Mouse (Mus musculus) liver, embryonic 11.5 days (tissue): ENCODE measurements around the gene Fkbp10. TPM values are rescaled to one million over a fixed set of nuclear protein-coding genes. Genes with fewer than 3 reads are reported as not detected.
A peak's percentile ranks its signal among the peaks of the same experiment; 100 is the strongest.

Experiments used
- ATAC-seq: fragments of 200-750 bp; cut with Nextera tagmentation; replicated peaks from 2 replicates; pipeline ENCODE4 v1.8.0; 2017; ENCODE audit warnings: moderate number of reproducible peaks, mild to moderate bottlenecking, moderate TSS enrichment, moderate library complexity; ENCODE audit not compliant: low FRiP score
- DNase-seq: peaks from one replicate; pipeline ENCODE4 v3.0.0-alpha.2; 2017; ENCODE audit warnings: low spot score
- H3K27ac ChIP-seq: fragments of 300-500 bp; sonication (generic); 2 replicates; pipeline ENCODE4 v1.5.1; 2014; ENCODE audit warnings: mild to moderate bottlenecking, low read depth, low read length, control low read depth
- H3K27me3 ChIP-seq: fragments of 300-500 bp; sonication (generic); replicated peaks from 2 replicates; pipeline ENCODE4 v1.6.1; 2014; ENCODE audit warnings: low read length, mixed read lengths; ENCODE audit not compliant: control insufficient read depth, insufficient read depth
- H3K36me3 ChIP-seq: fragments of 300-500 bp; sonication (generic); 2 replicates; pipeline ENCODE4 v1.6.1; 2014; ENCODE audit warnings: mild to moderate bottlenecking, low read length, moderate library complexity, mixed read lengths; ENCODE audit not compliant: control insufficient read depth, insufficient read depth
- H3K4me1 ChIP-seq: fragments of 300-500 bp; sonication (generic); replicated peaks from 2 replicates; pipeline ENCODE4 v1.6.1; 2014; ENCODE audit warnings: low read length, mixed read lengths; ENCODE audit not compliant: control insufficient read depth, insufficient read depth
- H3K4me2 ChIP-seq: fragments of 300-500 bp; sonication (generic); 2 replicates; pipeline ENCODE4 v1.6.1; 2014; ENCODE audit warnings: mild to moderate bottlenecking, control low read depth, moderate library complexity
- H3K4me3 ChIP-seq: fragments of 300-500 bp; sonication (generic); 2 replicates; pipeline ENCODE4 v1.5.1; 2014; ENCODE audit warnings: low read depth, low read length, control low read depth
- H3K9ac ChIP-seq: fragments of 300-500 bp; sonication (generic); 2 replicates; pipeline ENCODE4 v1.6.1; 2014; ENCODE audit warnings: low read depth, low read length, control low read depth
- H3K9me3 ChIP-seq: fragments of 300-500 bp; sonication (generic); 2 replicates; pipeline ENCODE4 v1.6.1; 2016; ENCODE audit warnings: low read length, inconsistent platforms, mixed read lengths; ENCODE audit not compliant: control insufficient read depth
- WGBS: fragments of 180-500 bp; shearing (Covaris S2); extraction: QIAGEN DNeasy Blood & Tissue Kit; methylation state at CpG from one replicate; pipeline ENCODE4 v1.1.7; 2014; 5-methylcytosine and 5-hydroxymethylcytosine counted together
- polyA plus RNA-seq: library from polyadenylated mRNA; unstranded; fragments of >200 nt; fragmentation: Nextera tagmentation; extraction: Ambion mirVana; gene quantifications from 2 replicates; pipeline ENCODE4 v1.2.1, GENCODE M21; 2014

Fkbp10 gene
- polyA plus RNA-seq, 1 experiment from 2014 or later = 39.9 TPM

GRCm38 (mm10) chr11:100403445-100404134 is 11.9 kb upstream of the Fkbp10 start:
- no peaks in the 10 kb centered on the region for H3K36me3 ChIP-seq
- DNase-seq (no peak), ATAC-seq (no peak)
- H3K4me3 ChIP-seq = no peak overlapping the region
- no peak overlapping the region for H3K27ac ChIP-seq
- no peak overlapping the region for H3K4me2 ChIP-seq
- H3K9ac ChIP-seq = no peak overlapping the region
- no peaks in the 10 kb centered on the region for H3K9me3 ChIP-seq
- H3K27me3 ChIP-seq = no peaks in the 10 kb centered on the region
- WGBS = 56% methylated on average over 10 of the region's 10 CpGs
- peaks cover 24% of the 10 kb centered on the region for H3K4me1 ChIP-seq

DNA sequence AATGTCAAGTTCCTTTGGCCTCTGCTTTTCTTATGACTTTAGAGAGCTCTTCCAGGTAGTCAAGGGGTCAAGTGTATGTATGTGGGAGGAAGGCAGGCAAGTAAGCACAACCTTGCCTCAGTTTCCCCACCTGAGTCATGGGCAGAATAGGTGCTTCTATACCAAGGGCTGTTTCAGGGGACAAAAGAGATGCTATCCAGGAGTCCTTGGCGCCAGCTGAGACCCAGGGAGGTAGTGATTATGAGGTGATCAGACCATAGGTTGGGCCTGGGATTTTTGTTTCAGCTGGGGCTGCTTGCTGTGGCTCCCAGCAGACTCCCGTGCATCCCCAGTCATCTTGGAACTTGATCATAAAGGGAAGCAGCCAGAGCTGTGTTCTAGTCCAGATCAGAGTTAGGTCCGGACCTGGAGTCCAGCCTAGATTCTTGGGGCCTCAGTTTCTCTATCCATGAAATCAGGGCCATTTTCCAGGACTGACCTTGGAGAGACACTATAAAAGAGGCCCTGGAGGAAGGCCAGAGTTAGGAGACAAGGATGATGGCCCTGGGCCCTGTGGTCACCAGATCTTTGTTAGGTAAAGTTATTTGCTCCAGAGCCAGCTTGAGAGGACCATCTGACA is 10.9 kb upstream of the Fkbp10 start:
- Histone ChIP-seq H3K27ac (no peak overlapping the region), H3K27me3 (no peaks in the 10 kb centered on the region), H3K4me2 (no peak overlapping the region), H3K36me3 (peaks cover 5% of the 10 kb centered on the region), H3K4me3 (no peak overlapping the region), H3K4me1 (peaks cover 22% of the 10 kb centered on the region), H3K9ac (no peak overlapping the region), H3K9me3 (no peaks in the 10 kb centered on the region)
- no peak for DNase-seq
- 78% methylated on average over 3 of the region's 3 CpGs for WGBS
- no peak for ATAC-seq

GRCm38 (mm10) chr11:100406273-100406672 is 9.2 kb upstream of the Fkbp10 start:
- H3K27me3 ChIP-seq = no peaks in the 10 kb centered on the region
- WGBS = 82% methylated on average over 8 of the region's 8 CpGs
- no peak overlapping the region for H3K4me3 ChIP-seq
- H3K4me2 ChIP-seq = no peak overlapping the region
- no peaks in the 10 kb centered on the region for H3K9me3 ChIP-seq
- no peak for ATAC-seq
- H3K9ac ChIP-seq = no peak overlapping the region
- no peak overlapping the region for H3K27ac ChIP-seq
- H3K36me3 ChIP-seq = peaks cover 5% of the 10 kb centered on the region
- no peak for DNase-seq
- peaks cover 22% of the 10 kb centered on the region for H3K4me1 ChIP-seq

DNA sequence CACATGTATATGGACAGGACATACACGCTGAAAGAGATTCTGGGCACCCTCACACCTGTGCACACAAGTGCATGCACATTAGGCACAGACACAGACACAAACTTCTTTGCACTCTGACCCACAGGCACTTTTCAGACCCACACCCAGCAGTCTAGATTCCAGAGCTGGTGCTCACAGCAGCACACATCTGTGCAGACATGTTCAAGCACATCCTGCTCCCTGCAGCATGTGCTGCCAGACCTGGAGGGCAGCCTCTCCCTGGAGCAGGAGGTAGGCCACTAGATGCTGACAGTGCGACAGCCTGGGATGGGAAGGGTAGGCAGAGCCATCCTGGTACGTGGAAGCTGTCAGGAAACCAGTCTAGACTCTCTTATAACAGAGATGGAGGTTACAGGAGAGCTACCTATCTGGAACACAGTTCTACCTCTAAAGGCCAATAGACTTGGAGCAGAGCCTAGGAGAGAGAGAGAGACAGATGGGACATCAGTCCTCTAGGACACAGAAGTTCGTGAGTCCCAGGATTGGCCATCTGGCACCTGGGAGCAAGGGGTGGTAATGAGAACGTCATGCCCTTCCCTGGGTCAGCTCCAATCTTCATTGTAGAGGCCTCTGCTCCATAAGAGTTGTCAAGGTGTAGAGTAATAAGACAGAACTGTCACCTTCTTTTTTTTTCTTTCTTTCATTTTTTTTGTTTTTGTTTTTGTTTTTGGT is 8.3 kb upstream of the Fkbp10 start:
- ATAC-seq (no peak), DNase-seq (no peak)
- Histone ChIP-seq H3K36me3 (peaks cover 5% of the 10 kb centered on the region), H3K27me3 (no peaks in the 10 kb centered on the region), H3K27ac (no peak overlapping the region), H3K4me2 (no peak overlapping the region), H3K9me3 (no peaks in the 10 kb centered on the region), H3K9ac (no peak overlapping the region), H3K4me3 (no peak overlapping the region), H3K4me1 (peaks cover 22% of the 10 kb centered on the region)
- WGBS = 80% methylated on average over 5 of the region's 5 CpGs

GRCm38 (mm10) chr11:100408076-100408834 is 7.2 kb upstream of the Fkbp10 start:
- H3K9ac ChIP-seq = no peak overlapping the region
- WGBS = 38% methylated on average over 10 of the region's 10 CpGs
- no peaks in the 10 kb centered on the region for H3K9me3 ChIP-seq
- H3K27me3 ChIP-seq = peaks cover under 1% of the 10 kb centered on the region; the same call in 1 of the 2 replicates
- DNase-seq = no peak
- peak; percentile 61 for ATAC-seq
- peaks cover 12% of the 10 kb centered on the region for H3K4me1 ChIP-seq
- peaks cover 5% of the 10 kb centered on the region for H3K36me3 ChIP-seq
- no peak overlapping the region for H3K27ac ChIP-seq
- no peak overlapping the region for H3K4me3 ChIP-seq
- H3K4me2 ChIP-seq = no peak overlapping the region

DNA sequence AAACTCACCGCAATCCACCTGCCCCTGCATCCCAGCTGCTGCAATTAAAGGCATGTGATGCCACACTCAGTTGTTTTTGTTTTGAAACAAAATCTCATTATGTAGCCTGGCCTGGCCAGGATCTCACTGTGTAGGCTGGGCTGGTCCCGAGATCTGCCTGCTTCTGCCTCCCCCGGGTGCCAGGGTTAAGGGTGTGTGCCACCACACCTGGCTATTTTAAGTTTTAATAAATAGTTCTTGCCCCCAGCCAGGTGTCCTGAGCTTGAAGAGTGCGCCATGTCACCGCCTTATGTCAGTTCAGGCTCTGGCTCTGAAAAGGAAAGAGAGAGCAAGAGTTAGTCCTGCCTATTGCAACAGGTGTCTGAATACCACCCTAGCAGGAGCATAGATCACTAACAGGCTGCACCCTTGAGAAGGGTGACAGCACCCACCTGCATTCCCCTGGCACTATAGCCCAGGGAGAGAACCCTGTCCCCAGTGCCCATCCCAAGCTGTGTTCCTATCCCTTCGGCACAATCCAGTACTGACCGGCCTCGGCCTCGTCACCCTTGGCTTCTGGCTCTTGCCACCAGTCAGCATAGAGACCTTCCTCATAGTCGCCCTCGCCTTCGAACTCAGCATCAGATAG is 6.5 kb upstream of the Fkbp10 start:
- H3K9me3 ChIP-seq = no peaks in the 10 kb centered on the region
- no peak overlapping the region for H3K9ac ChIP-seq
- 90% methylated on average over 12 of the region's 12 CpGs for WGBS
- H3K4me2 ChIP-seq = no peak overlapping the region
- H3K4me1 ChIP-seq = peaks cover 5% of the 10 kb centered on the region
- no peak for DNase-seq
- H3K36me3 ChIP-seq = peaks cover 5% of the 10 kb centered on the region
- no peak overlapping the region for H3K27ac ChIP-seq
- no peak overlapping the region for H3K4me3 ChIP-seq
- H3K27me3 ChIP-seq = peaks cover 5% of the 10 kb centered on the region
- ATAC-seq = no peak

DNA sequence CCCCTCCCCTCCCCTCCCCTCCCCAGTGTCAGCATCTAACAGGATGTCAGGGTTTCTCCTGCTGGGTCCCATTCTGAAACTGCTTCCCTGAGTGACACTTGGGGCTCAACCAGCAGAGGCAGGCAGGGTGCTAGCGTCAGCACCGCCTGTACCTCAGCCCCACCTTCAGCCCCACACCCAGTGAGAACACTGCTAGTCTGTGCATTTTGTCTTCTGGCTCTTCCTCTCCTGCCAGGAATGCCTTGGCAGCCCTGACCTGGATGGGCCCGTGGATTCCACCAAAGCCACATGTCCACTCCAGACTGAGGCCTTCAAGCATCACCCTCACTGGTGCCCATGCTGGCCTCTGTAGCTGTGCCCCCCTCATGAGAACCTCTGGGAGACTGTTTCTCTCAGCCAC is 5.8 kb upstream of the Fkbp10 start:
- 79% methylated on average over 3 of the region's 3 CpGs for WGBS
- H3K9ac ChIP-seq = no peak overlapping the region
- H3K27me3 ChIP-seq = peaks cover 12% of the 10 kb centered on the region
- H3K4me3 ChIP-seq = no peak overlapping the region
- H3K4me2 ChIP-seq = no peak overlapping the region
- H3K4me1 ChIP-seq = peaks cover 6% of the 10 kb centered on the region
- H3K9me3 ChIP-seq = no peaks in the 10 kb centered on the region
- DNase-seq = no peak
- no peak overlapping the region for H3K27ac ChIP-seq
- no peak for ATAC-seq
- H3K36me3 ChIP-seq = peaks cover 5% of the 10 kb centered on the region

DNA sequence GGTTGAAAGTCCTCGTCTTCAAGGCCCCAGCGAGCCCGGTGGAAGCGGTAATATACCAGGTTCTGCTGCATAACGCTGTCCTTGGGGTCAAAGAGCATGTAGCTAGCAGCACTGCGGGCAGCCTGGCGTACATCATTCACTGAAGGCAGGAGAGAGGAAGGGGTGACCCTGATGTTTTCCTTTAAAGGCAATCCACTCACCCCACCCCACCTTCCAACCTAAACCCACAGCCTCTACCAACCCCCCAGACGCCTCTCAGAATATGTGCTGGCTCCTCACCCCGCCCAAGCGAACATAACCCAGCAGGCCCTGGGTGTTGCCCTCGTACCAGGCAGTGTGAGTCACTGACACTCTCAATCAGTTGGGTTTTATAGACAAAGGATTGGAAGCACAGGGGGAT is 3.8 kb upstream of the Fkbp10 start:
- H3K4me1 ChIP-seq = peaks cover 15% of the 10 kb centered on the region
- ATAC-seq = no peak
- no peak for DNase-seq
- no peak overlapping the region for H3K27ac ChIP-seq
- whole genome bisulfite sequencing = 61% methylated on average over 11 of the region's 11 CpGs
- H3K4me2 ChIP-seq = 0 out of 2 replicates have a peak overlapping the region, but pooled peaks have one; percentile 7
- H3K9ac ChIP-seq = no peak overlapping the region
- peaks cover 32% of the 10 kb centered on the region for H3K27me3 ChIP-seq
- peaks cover 5% of the 10 kb centered on the region for H3K36me3 ChIP-seq
- H3K4me3 ChIP-seq = no peak overlapping the region
- H3K9me3 ChIP-seq = no peaks in the 10 kb centered on the region
